Comparison of ENCODE assay signal across 25 mouse cellular contexts in genomic region chr17:83776965-83777364, GRCm38 (mm10).
"Had no signal": no experiment of that assay in that cellular context is flagged by ENCODE, and none has a peak within 500 bp of the region (broad histone marks: within the 10 kb centered on the region; RNA-seq: fewer than 3 reads in every experiment).

No protein-coding gene starts in this region.

- H3K4me1 ChIP-seq: limb, embryonic 12.5 days; limb, embryonic 13.5 days; limb, embryonic 15.5 days; lung, embryonic 15.5 days had no signal

- H3K36me3 ChIP-seq: midbrain, embryonic 10.5 days; midbrain, embryonic 12.5 days; midbrain, embryonic 13.5 days; midbrain, embryonic 15.5 days had no signal

- H3K4me3 ChIP-seq: limb, embryonic 10.5 days; limb, embryonic 12.5 days; limb, embryonic 13.5 days; limb, embryonic 15.5 days; liver, embryonic 12.5 days; liver, embryonic 13.5 days; liver, embryonic 15.5 days; lung, embryonic 15.5 days; megakaryocyte, embryonic 14.5 days; midbrain, embryonic 10.5 days; midbrain, embryonic 12.5 days; midbrain, embryonic 13.5 days; midbrain, embryonic 15.5 days; myocyte had no signal

- DNase-seq: left cerebral cortex, postnatal 4 days; liver; liver, embryonic 13.5 days; liver, postnatal 0 days; lung, adult 18-20 months; lung, adult 2 months; lung, embryonic 14.5 days; lung, postnatal 10 days; lung, postnatal 14 days; lung, postnatal 36 days; lung, postnatal 4 days; midbrain, embryonic 14.5 days had no signal

- H3K9me3 ChIP-seq: limb, embryonic 10.5 days; limb, embryonic 12.5 days; limb, embryonic 13.5 days; limb, embryonic 15.5 days; liver, embryonic 12.5 days; liver, embryonic 13.5 days; liver, embryonic 15.5 days; lung, embryonic 15.5 days; megakaryocyte, embryonic 14.5 days; midbrain, embryonic 10.5 days; midbrain, embryonic 12.5 days; midbrain, embryonic 13.5 days; midbrain, embryonic 15.5 days had no signal

- H3K27me3 ChIP-seq: limb, embryonic 12.5 days; limb, embryonic 13.5 days; limb, embryonic 15.5 days; liver, embryonic 12.5 days; liver, embryonic 13.5 days; liver, embryonic 15.5 days; lung, embryonic 15.5 days; megakaryocyte, embryonic 14.5 days; midbrain, embryonic 12.5 days; midbrain, embryonic 13.5 days; midbrain, embryonic 15.5 days had no signal
